Mouse (Mus musculus) liver, adult 10 weeks (tissue): ENCODE data around the gene Ccm2l. TPM values are rescaled to one million over a fixed set of nuclear protein-coding genes. Genes with fewer than 3 reads are reported as not detected.

Source experiments
- polyA plus RNA-seq: library from polyadenylated mRNA; stranded (reverse); fragments of 350-450 nt; fragmentation: Illumina TruSeq; extraction: RNeasy Lipid Tissue Mini Kit (QIAGEN cat#74804); gene quantifications from one replicate; pipeline ENCODE4 v1.2.3, GENCODE M21; 2014; ENCODE audit warnings: low read depth, low replicate concordance

Gene Ccm2l
- 1.2 TPM for polyA plus RNA-seq

GRCm38 (mm10) chr2:153065747-153066508 is at the start of gene Ccm2l:
Gene Ccm2l, plus strand, starts transcription at chr2:153065955.

GRCm38 (mm10) chr2:153031126-153032082 is 34.4 kb upstream of the Ccm2l start, which contains the start of gene Xkr7:
Gene Xkr7, plus strand, starts transcription at chr2:153031852.

GRCm38 (mm10) chr2:153108313-153109264 is 42.8 kb downstream of the Ccm2l start, which contains the start of gene Hck:
Gene Hck, plus strand, starts transcription at chr2:153108468.

Other genes with a start within 250 kb of the Ccm2l start
- 12.8 TPM for gene Bcl2l1, start 234.2 kb upstream of the Ccm2l start, polyA plus RNA-seq
- gene Tpx2, start 218.0 kb upstream of the Ccm2l start, polyA plus RNA-seq: 0.37 TPM
- not detected for gene Mylk2, start 154.6 kb upstream of the Ccm2l start, polyA plus RNA-seq
- not detected for gene Foxs1, start 132.7 kb upstream of the Ccm2l start, polyA plus RNA-seq
- not detected for gene Dusp15, start 114.3 kb upstream of the Ccm2l start, polyA plus RNA-seq
- not detected for gene Ttll9, start 103.5 kb upstream of the Ccm2l start, polyA plus RNA-seq
- gene Pdrg1, start 50.5 kb upstream of the Ccm2l start, polyA plus RNA-seq: 26.6 TPM
- not detected for gene Xkr7, start 34.1 kb upstream of the Ccm2l start, polyA plus RNA-seq
- gene Hck, start 42.5 kb downstream of the Ccm2l start, polyA plus RNA-seq: 0.72 TPM
- gene Tm9sf4, start 95.3 kb downstream of the Ccm2l start, polyA plus RNA-seq: 18.9 TPM
- gene Tspyl3, start 159.5 kb downstream of the Ccm2l start, polyA plus RNA-seq: 0.19 TPM
- 2.0 TPM for gene Plagl2, start 175.5 kb downstream of the Ccm2l start, polyA plus RNA-seq
- 4.2 TPM for gene Pofut1, start 175.6 kb downstream of the Ccm2l start, polyA plus RNA-seq
- 4.6 TPM for gene Kif3b, start 225.5 kb downstream of the Ccm2l start, polyA plus RNA-seq